Mouse (Mus musculus): Measurements from ENCODE around the gene Tmem132c.

GRCm38 (mm10) chr5:127398010-127398409 is 156.4 kb downstream of the Tmem132c start:
- TF ChIP-seq CTCF (IDR thresholded peaks at IDR 0.05; ENCODE audit: extremely low read depth, insufficient read length, insufficient replicate concordance, low read depth, low read length), result no peak
- no peak for TF ChIP-seq POLR2A (IDR thresholded peaks at IDR 0.05; ENCODE audit: low read depth, low read length)

Data from small intestine, adult 2 months (tissue).